Mouse (Mus musculus) kidney, adult 2 months (tissue): ENCODE measurements around the gene Plekhh3. TPM values are rescaled to one million over a fixed set of nuclear protein-coding genes. Genes with fewer than 3 reads are reported as not detected.
A peak's percentile ranks its signal among the peaks of the same experiment; 100 is the strongest.

ENCODE experiments used
- DNase-seq: peaks from one replicate; pipeline ENCODE4 v3.0.0; 2021
- H3K27ac ChIP-seq: fragments of 200-500 bp; 2 replicates; pipeline ENCODE4 v1.5.1; 2012; ENCODE audit warnings: low read depth, low read length, control low read depth, inconsistent platforms; ENCODE audit not compliant: insufficient read depth
- H3K27me3 ChIP-seq: fragments of 200-500 bp; replicated peaks from 2 replicates; pipeline ENCODE4 v1.6.1; 2012; ENCODE audit warnings: mild to moderate bottlenecking, moderate library complexity, low read length, inconsistent platforms; ENCODE audit not compliant: control insufficient read depth, insufficient read depth
- H3K36me3 ChIP-seq: fragments of 200-500 bp; 2 replicates; pipeline ENCODE4 v1.6.1; 2012; ENCODE audit warnings: mild to moderate bottlenecking, moderate library complexity, low read length, inconsistent platforms; ENCODE audit not compliant: control insufficient read depth, insufficient read depth
- H3K4me1 ChIP-seq: fragments of 200-500 bp; 2 replicates; pipeline ENCODE4 v1.6.1; 2011; ENCODE audit warnings: low read length; ENCODE audit not compliant: control insufficient read depth, insufficient read depth
- H3K4me3 ChIP-seq: fragments of 200-500 bp; 2 replicates; pipeline ENCODE4 v1.5.1; 2011; ENCODE audit warnings: mild to moderate bottlenecking, low read depth, low read length, control low read depth; ENCODE audit not compliant: insufficient read depth
- CTCF ChIP-seq: fragments of 200-500 bp; conservative IDR thresholded peaks from 2 replicates; pipeline ENCODE4 v1.5.1; 2011; ENCODE audit warnings: low read depth, mild to moderate bottlenecking, control low read depth, low read length, moderate library complexity, mixed read lengths; ENCODE audit not compliant: insufficient read depth, insufficient read length
- POLR2A ChIP-seq: fragments of 200-500 bp; IDR thresholded peaks from one replicate; pipeline ENCODE4 v1.6.1; 2011; ENCODE audit warnings: low read depth, low read length, control low read depth
- WGBS: fragments of 180-500 bp; shearing (Covaris S2); methylation state at CpG from one replicate; pipeline ENCODE4 v1.1.7; 2018; 5-methylcytosine and 5-hydroxymethylcytosine counted together
- polyA plus RNA-seq: library from polyadenylated mRNA; depleted of rRNA; stranded (reverse); fragments of >200 nt; gene quantifications from 2 replicates; pipeline ENCODE4 v1.2.3, GENCODE M21; 2012

The Plekhh3 gene
- polyA plus RNA-seq, 1 experiment, result 19.3 TPM

DNA sequence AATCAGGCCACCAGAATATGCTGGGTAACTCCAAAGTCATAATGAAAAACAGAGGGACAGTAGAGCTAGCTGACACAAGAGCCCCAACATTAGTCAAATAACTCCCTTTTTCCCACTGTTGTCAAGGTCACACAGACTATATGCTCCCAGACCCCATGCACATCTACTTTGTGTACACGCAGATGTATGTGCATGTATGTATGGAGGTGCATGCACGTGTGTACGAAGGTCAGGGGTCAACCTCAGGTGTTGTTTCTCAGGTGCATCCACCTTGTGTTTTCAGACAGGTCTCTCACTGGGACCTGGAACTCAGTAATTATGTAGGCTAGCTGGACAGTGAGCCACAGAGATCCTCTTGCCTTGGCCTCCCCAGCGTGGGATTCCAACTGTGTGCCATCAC, 14.3 kb upstream of the Plekhh3 start:
- WGBS, result 95% methylated on average over 4 of the region's 4 CpGs

DNA sequence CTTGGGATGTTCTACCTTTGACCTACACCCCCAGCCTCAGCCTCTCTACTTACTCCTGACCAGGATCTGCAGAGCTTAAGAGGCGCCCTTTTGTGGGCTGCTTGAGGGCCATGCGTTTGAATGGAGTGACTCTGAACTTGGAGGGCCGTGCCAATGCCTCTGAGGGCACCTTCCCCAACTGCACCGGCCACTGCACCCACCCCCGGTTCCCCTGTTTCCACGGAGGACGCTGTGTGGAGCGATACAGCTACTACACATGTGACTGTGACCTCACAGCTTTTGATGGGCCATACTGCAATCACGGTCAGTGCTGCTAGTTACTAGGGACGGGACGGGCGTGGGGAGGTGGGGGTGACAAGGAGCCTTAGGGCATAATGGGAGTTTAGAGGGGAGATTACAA, 13.8 kb upstream of the Plekhh3 start:
- TF ChIP-seq POLR2A (no peak), CTCF (no peak)
- H3K27ac ChIP-seq, result no peak overlapping the region
- no peak for DNase-seq
- H3K4me3 ChIP-seq, result no peak overlapping the region
- no peaks in the 10 kb centered on the region for H3K36me3 ChIP-seq
- H3K4me1 ChIP-seq, result no peaks in the 10 kb centered on the region
- no peaks in the 10 kb centered on the region for H3K27me3 ChIP-seq
- WGBS, result 87% methylated on average over 12 of the region's 12 CpGs

More for the DNA sequence above, 14.3 kb upstream of the Plekhh3 start:
- TF ChIP-seq POLR2A (no peak), CTCF (no peak)
- Histone ChIP-seq H3K4me1 (no peaks in the 10 kb centered on the region), H3K27ac (no peak overlapping the region), H3K36me3 (no peaks in the 10 kb centered on the region), H3K27me3 (no peaks in the 10 kb centered on the region), H3K4me3 (no peak overlapping the region)
- DNase-seq, result no peak

DNA sequence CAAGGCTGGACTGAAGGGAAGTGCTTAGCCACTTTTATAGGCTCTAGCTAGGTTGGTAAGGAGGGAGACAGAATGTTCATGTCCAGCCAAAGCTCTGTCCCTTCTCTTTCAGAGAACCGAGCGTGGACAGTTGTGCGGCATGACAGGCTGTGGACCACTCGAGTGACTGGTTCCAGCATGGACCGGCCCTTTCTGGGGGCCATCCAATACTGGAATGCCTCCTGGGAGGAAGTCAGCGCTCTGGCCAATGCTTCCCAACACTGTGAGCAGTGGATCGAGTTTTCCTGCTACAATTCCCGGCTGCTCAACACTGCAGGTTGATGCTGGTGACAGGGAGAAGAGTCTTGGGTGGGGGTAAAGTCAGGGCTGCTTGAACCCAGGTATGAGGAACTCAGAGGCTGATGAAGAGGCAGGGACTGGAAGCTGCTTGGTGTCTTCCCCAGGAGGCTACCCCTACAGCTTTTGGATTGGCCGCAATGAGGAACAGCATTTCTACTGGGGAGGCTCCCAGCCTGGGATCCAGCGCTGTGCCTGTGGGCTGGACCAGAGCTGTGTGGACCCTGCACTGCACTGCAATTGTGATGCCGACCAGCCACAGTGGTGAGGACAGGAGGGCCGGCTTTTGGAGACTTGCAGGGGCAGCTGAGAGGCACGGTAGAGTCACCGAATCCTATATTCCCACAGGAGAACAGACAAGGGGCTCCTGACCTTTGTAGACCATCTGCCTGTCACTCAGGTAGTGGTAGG, 11.8 kb upstream of the Plekhh3 start:
- 76% methylated on average over 14 of the region's 14 CpGs for WGBS
- Histone ChIP-seq H3K4me1 (no peaks in the 10 kb centered on the region), H3K4me3 (no peak overlapping the region), H3K27me3 (no peaks in the 10 kb centered on the region), H3K36me3 (no peaks in the 10 kb centered on the region), H3K27ac (no peak overlapping the region)
- no peak for TF ChIP-seq CTCF
- TF ChIP-seq POLR2A, result no peak
- no peak for DNase-seq

DNA sequence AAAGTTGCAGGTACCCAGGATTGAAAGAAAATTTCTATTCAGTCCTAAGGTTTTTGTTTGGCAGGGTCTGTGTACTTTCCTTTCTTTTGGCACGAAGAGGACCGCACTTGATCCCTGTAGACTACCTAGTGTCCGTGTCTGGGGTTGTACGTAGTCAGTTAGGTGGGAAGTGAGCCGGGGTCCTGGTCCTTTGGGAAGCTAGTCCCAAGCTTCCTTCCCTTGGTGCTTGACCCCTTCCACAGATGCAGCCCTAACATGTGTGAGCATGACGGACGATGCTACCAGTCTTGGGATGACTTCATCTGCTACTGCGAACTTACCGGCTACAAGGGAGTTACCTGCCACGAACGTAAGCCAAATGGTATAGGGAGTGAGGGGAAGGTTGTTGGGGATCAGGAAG, 10.8 kb upstream of the Plekhh3 start:
- no peak overlapping the region for H3K4me3 ChIP-seq
- TF ChIP-seq CTCF (no peak), POLR2A (no peak)
- H3K4me1 ChIP-seq, result no peaks in the 10 kb centered on the region
- H3K27me3 ChIP-seq, result no peaks in the 10 kb centered on the region
- H3K27ac ChIP-seq, result no peak overlapping the region
- 94% methylated on average over 11 of the region's 11 CpGs for WGBS
- H3K36me3 ChIP-seq, result no peaks in the 10 kb centered on the region
- no peak for DNase-seq

DNA sequence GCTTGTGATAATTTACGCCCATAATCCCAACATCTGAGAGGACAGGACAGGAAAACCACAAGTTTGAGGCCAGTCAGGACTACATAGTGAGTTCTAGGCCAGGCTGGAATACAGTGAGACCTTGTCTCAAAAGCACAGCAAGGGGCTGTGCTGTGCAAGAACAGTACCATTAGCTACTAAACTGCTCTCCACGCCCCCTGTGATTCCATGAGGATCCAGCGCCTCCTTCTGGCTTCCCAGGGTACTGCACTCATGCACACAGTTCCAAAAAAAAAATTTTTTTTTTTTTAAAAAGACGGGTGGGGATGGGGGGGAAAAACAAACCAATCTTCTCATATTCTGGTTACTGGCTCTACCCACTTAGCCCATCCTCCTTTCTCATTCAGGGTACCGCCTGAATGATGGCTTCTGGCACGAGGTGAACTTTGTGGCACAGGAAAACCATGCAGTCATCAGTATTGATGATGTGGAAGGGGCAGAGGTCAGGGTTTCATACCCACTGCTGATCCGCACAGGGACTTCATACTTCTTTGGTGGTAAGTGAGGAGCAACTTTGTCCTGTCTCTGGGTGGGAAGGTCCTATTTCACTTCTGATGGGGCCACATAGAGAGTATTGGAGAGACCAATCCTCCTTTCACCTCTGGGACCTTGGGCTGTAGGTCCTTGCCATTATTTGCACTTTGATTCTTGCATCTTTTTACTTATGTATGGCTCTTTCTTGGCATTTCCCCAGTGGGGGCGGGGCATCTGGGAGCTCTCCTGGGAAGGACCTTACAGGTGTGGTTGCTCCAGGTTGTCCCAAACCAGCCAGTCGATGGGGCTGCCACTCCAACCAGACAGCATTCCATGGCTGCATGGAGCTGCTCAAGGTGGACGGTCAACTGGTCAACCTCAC, 9.9 kb upstream of the Plekhh3 start:
- no peaks in the 10 kb centered on the region; the same call in 1 of the 2 replicates for H3K4me1 ChIP-seq
- no peaks in the 10 kb centered on the region for H3K36me3 ChIP-seq
- no peak overlapping the region for H3K27ac ChIP-seq
- DNase-seq, result peak; percentile 65
- H3K4me3 ChIP-seq, result no peak overlapping the region
- TF ChIP-seq POLR2A, result no peak
- peak; percentile 88 for TF ChIP-seq CTCF
- no peaks in the 10 kb centered on the region for H3K27me3 ChIP-seq
- WGBS, result 38% methylated on average over 10 of the region's 10 CpGs

DNA sequence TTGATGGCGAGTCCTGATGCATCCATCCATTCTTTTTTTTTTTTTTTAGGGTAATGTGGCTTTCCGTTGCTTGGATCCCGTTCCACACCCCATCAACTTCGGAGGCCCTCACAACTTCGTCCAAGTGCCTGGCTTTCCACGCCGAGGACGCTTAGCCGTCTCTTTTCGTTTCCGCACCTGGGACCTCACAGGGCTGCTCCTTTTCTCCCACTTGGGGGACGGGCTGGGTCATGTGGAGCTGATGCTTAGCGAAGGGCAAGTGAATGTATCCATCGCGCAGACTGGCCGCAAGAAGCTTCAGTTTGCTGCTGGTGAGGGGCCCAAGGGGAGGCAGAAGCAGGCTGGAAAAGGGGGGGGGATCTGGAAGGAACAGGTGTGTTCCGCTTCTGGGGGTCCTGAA, 9.1 kb upstream of the Plekhh3 start:
- no peaks in the 10 kb centered on the region for H3K36me3 ChIP-seq
- H3K4me3 ChIP-seq, result no peak overlapping the region
- no peak for TF ChIP-seq CTCF
- TF ChIP-seq POLR2A, result no peak
- no peak overlapping the region for H3K27ac ChIP-seq
- H3K27me3 ChIP-seq, result no peaks in the 10 kb centered on the region
- 60% methylated on average over 17 of the region's 17 CpGs for WGBS
- no peak for DNase-seq
- no peaks in the 10 kb centered on the region; the same call in 1 of the 2 replicates for H3K4me1 ChIP-seq

DNA sequence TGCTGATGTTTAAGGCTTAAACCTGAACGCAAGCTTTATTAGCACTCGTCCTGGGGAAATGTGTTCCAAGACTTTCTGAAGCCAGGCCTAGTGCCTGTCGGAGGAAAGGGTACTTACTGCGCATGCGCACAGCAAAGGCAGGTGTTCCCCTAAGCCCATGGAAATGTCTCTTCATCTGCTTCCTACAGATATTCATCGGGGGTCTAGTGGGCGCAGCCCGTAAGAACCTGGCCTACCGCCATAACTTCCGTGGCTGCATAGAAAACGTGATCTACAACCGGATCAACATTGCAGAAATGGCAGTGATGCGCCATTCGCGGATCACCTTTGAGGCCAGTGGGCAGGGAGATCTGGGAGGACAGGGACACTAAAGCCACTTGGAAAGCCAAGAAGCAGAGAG, 8.2 kb upstream of the Plekhh3 start:
- Histone ChIP-seq H3K4me3 (no peak overlapping the region), H3K27ac (no peak overlapping the region), H3K4me1 (peaks cover 4% of the 10 kb centered on the region; the same call in 1 of the 2 replicates), H3K36me3 (no peaks in the 10 kb centered on the region), H3K27me3 (no peaks in the 10 kb centered on the region)
- TF ChIP-seq POLR2A, result no peak
- no peak for TF ChIP-seq CTCF
- DNase-seq, result no peak
- WGBS, result 84% methylated on average over 15 of the region's 15 CpGs
